Mouse (Mus musculus) embryonic fibroblast, embryonic 13.5 days (primary cell): ENCODE results near the gene Cmc2. TPM values are rescaled to one million over a fixed set of nuclear protein-coding genes. Genes with fewer than 3 reads are reported as not detected.

Source experiments
- H3K27ac ChIP-seq: 2 replicates; pipeline ENCODE4 v1.5.1; 2012; ENCODE audit warnings: low read length, control low read depth, inconsistent platforms; ENCODE audit not compliant: insufficient read depth
- H3K4me1 ChIP-seq: 2 replicates; pipeline ENCODE4 v1.6.1; 2011; ENCODE audit warnings: low read length; ENCODE audit not compliant: control insufficient read depth, insufficient read depth
- H3K4me3 ChIP-seq: 2 replicates; pipeline ENCODE4 v1.5.1; 2011; ENCODE audit warnings: mild to moderate bottlenecking, control low read depth, low read length; ENCODE audit not compliant: insufficient read depth
- CTCF ChIP-seq: IDR thresholded peaks from 2 replicates; pipeline ENCODE4 v1.5.1; 2011; ENCODE audit warnings: mild to moderate bottlenecking, control low read depth, low read length, moderate library complexity, borderline replicate concordance; ENCODE audit not compliant: insufficient read depth
- POLR2A ChIP-seq: IDR thresholded peaks from 2 replicates; pipeline ENCODE4 v1.6.1; 2011; ENCODE audit warnings: low read depth, mild to moderate bottlenecking, control low read depth, low read length, moderate library complexity
- polyA plus RNA-seq: library from polyadenylated mRNA; stranded (reverse); fragments of >200 nt; gene quantifications from 2 replicates; pipeline ENCODE4 v1.2.4, GENCODE M21; 2011; ENCODE audit warnings: low read depth; ENCODE audit not compliant: missing spikeins, insufficient read length

The Cmc2 gene
- polyA plus RNA-seq, 1 experiment: 23.8 TPM

DNA sequence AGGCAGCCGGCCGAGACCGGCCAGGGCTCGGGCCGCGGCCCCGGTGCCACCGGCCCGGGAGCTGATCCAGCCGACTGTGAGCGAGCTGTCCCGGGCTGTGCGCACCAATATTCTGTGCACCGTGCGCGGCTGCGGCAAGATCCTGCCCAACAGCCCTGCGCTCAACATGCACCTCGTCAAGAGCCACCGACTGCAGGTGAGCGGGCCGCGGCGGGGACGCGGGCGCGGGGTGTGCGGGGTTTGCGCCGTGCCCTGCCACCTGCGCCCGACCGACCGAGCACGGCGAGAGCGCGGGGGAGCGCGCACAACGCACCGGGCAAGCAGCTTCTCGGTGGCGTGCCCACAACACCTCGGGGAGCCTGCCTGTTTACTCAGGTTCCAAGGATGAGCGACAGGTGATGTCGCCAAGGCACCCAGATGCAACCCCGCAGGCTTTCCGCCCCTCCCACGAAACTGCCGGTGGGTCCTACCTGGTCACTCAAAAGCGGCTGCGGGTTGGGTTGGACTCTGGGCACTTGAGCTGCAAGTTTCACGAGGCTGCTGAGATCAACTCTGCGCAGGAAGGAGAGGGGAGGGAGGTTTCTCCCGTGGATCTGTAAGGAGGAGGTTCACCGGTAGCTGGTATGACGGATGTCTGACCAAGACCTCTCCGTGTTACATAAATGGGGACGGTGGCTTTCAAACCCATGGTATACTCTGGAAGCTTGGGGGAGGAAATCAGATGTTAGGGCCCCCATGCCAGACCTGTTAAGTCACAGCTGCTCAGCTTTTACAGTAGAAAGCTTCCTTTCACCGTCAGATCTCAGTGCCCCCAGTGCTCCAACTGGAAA, 22.5 kb upstream of the Cmc2 start:
- H3K27ac ChIP-seq: no peak overlapping the region
- peak overlapping the region; percentile 75 for H3K4me3 ChIP-seq
- H3K4me1 ChIP-seq: peaks cover 5% of the 10 kb centered on the region; the same call in 1 of the 2 replicates
- no peak for TF ChIP-seq POLR2A
- no peak for TF ChIP-seq CTCF

DNA sequence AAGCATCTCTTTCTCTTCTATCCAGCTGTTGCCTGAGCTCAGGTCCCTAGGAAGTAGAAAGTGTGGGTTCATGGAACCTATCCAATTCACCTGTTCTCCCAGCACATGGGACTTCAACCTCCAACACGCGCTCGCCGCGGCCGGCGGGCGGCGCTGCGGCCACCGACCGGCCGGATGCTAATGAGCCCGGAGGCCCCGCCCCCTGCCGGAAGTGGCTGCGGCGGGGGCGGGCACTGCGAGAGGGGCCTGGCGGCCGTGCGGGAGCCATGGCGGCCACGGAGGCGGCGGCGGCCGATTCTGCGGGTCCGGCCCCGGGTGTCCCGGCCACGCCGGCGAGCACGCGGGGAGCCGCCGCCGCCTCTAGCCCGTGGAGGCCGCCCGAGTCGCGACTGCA, 21.9 kb upstream of the Cmc2 start, which contains the start of gene Atmin:
Atmin (plus strand) TSS at position 233 of the 394 bp plus-strand sequence.
- peak within 1 kb of the TSS; percentile 75 for H3K4me3 ChIP-seq
- peak; percentile 33; the same call in 1 of the 2 replicates for TF ChIP-seq CTCF
- TF ChIP-seq POLR2A: peak; percentile 57; the same call in 1 of the 2 replicates
- H3K4me1 ChIP-seq: peaks cover 5% of the 10 kb centered on the region; the same call in 1 of the 2 replicates
- no peak within 1 kb of the TSS for H3K27ac ChIP-seq

GRCm38 (mm10) chr8:116942284-116943058, 21.2 kb upstream of the Cmc2 start:
- Histone ChIP-seq H3K27ac (no peak overlapping the region), H3K4me3 (no peak overlapping the region), H3K4me1 (peaks cover 5% of the 10 kb centered on the region; the same call in 1 of the 2 replicates)
- no peak for TF ChIP-seq POLR2A
- TF ChIP-seq CTCF: no peak

DNA sequence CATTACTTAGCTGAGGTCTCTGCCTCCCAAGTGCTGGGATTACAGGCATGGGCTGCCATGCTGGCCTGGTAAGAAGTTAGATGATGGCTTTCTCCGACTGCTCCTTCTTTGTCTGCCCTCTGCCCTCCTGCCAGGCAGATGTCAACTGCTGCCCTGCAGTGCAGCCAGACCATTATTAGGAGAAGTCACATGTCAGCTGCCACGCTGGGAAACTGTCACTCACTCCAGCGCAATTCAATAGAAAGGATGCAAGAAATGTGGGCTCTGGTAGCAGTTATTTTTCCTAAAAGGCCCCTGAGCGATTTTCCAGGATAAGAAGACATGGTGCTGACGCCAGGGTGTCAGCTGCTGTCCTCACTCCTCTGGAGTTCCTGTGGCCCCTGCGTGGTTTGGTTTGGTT, 14.3 kb upstream of the Cmc2 start:
- TF ChIP-seq CTCF (no peak), POLR2A (no peak)
- H3K4me3 ChIP-seq: no peak overlapping the region
- no peaks in the 10 kb centered on the region for H3K4me1 ChIP-seq
- H3K27ac ChIP-seq: no peak overlapping the region

- TF ChIP-seq CTCF: no peak
- no peak for TF ChIP-seq POLR2A
- Histone ChIP-seq H3K27ac (no peak overlapping the region), H3K4me1 (no peaks in the 10 kb centered on the region), H3K4me3 (no peak overlapping the region)
These were observed 13.7 kb upstream of the Cmc2 start for GRCm38 (mm10) chr8:116934976-116935375.

- no peak overlapping the region for H3K4me3 ChIP-seq
- H3K27ac ChIP-seq: no peak overlapping the region
- TF ChIP-seq POLR2A: no peak
- TF ChIP-seq CTCF: no peak
- H3K4me1 ChIP-seq: no peaks in the 10 kb centered on the region
These were observed 7.3 kb upstream of the Cmc2 start for GRCm38 (mm10) chr8:116928588-116928987.

GRCm38 (mm10) chr8:116927880-116928279, 6.6 kb upstream of the Cmc2 start:
- peak; percentile 60; the same call in 1 of the 2 replicates for TF ChIP-seq CTCF
- TF ChIP-seq POLR2A: no peak
- Histone ChIP-seq H3K4me3 (no peak overlapping the region), H3K4me1 (no peaks in the 10 kb centered on the region), H3K27ac (no peak overlapping the region)

GRCm38 (mm10) chr8:116923526-116923925, 2.3 kb upstream of the Cmc2 start:
- Histone ChIP-seq H3K27ac (no peak overlapping the region), H3K4me3 (no peak overlapping the region), H3K4me1 (no peaks in the 10 kb centered on the region; the same call in 1 of the 2 replicates)
- TF ChIP-seq CTCF (no peak), POLR2A (no peak)

GRCm38 (mm10) chr8:116922060-116922757, 954 bp upstream of the Cmc2 start:
- peak overlapping the region; percentile 70 for H3K4me3 ChIP-seq
- TF ChIP-seq POLR2A (0 out of 2 replicates have a peak, but pooled peaks have one; percentile 17), CTCF (no peak)

More at GRCm38 (mm10) chr8:116922060-116922757, 954 bp upstream of the Cmc2 start:
- Histone ChIP-seq H3K27ac (peak overlapping the region; percentile 16; the same call in 1 of the 2 replicates), H3K4me1 (no peaks in the 10 kb centered on the region; the same call in 1 of the 2 replicates)
